Mouse (Mus musculus) spleen, adult 2 months (tissue): ENCODE measurements around the gene Esrrb. TPM values are rescaled to one million over a fixed set of nuclear protein-coding genes. Genes with fewer than 3 reads are reported as not detected.

ENCODE experiments used
- DNase-seq, 2 experiments: peaks; one replicate each; pipeline versions ENCODE4 v3.0.0 to v3.0.0-alpha.2; 2012 to 2021; ENCODE audit warnings: low spot score in 2 of 2, low read depth in 1 of 2
- H3K27ac ChIP-seq: fragments of 200-500 bp; 2 replicates; pipeline ENCODE4 v1.5.1; 2012; ENCODE audit warnings: low read length, inconsistent platforms; ENCODE audit not compliant: insufficient read depth
- H3K27me3 ChIP-seq: fragments of 200-500 bp; 2 replicates; pipeline ENCODE4 v1.6.1; 2012; ENCODE audit warnings: mild to moderate bottlenecking, moderate library complexity, low read length, inconsistent platforms; ENCODE audit not compliant: control insufficient read depth, insufficient read depth
- H3K36me3 ChIP-seq: fragments of 200-500 bp; 2 replicates; pipeline ENCODE4 v1.6.1; 2012; ENCODE audit warnings: mild to moderate bottlenecking, low read length, inconsistent platforms; ENCODE audit not compliant: control insufficient read depth, insufficient read depth
- H3K4me1 ChIP-seq: fragments of 200-500 bp; 2 replicates; pipeline ENCODE4 v1.6.1; 2011; ENCODE audit warnings: inconsistent platforms; ENCODE audit not compliant: control insufficient read depth, insufficient read depth, insufficient read length
- H3K4me3 ChIP-seq: fragments of 200-500 bp; 2 replicates; pipeline ENCODE4 v1.5.1; 2011; ENCODE audit warnings: mild to moderate bottlenecking, inconsistent platforms; ENCODE audit not compliant: insufficient read depth, insufficient read length; ENCODE audit errors: extremely low read depth
- CTCF ChIP-seq: fragments of 200-500 bp; IDR thresholded peaks from 2 replicates; pipeline ENCODE4 v1.5.1; 2011; ENCODE audit warnings: mild to moderate bottlenecking, inconsistent platforms; ENCODE audit not compliant: insufficient read depth, insufficient read length, insufficient replicate concordance; ENCODE audit errors: extremely low read depth
- POLR2A ChIP-seq: fragments of 200-500 bp; IDR thresholded peaks from 2 replicates; pipeline ENCODE4 v1.6.1; 2011; ENCODE audit warnings: low read depth, low read length, inconsistent platforms
- WGBS: fragments of 180-500 bp; shearing (Covaris S2); methylation state at CpG from one replicate; pipeline ENCODE4 v1.1.7; 2018; 5-methylcytosine and 5-hydroxymethylcytosine counted together
- polyA plus RNA-seq: library from polyadenylated mRNA; depleted of rRNA; stranded (reverse); fragments of >200 nt; gene quantifications from 2 replicates; pipeline ENCODE4 v1.2.3, GENCODE M21; 2012

The Esrrb gene
- polyA plus RNA-seq, 1 experiment, result 0.05 TPM

- no peak for DNase-seq
- no peaks in the 10 kb centered on the region for H3K27me3 ChIP-seq
- no peak overlapping the region for H3K4me3 ChIP-seq
- H3K4me1 ChIP-seq, result no peaks in the 10 kb centered on the region
- no peaks in the 10 kb centered on the region for H3K36me3 ChIP-seq
- 23% methylated on average over 18 of the region's 18 CpGs for WGBS
- no peak overlapping the region for H3K27ac ChIP-seq
- no peak for TF ChIP-seq POLR2A
- TF ChIP-seq CTCF, result no peak
These were observed 157.8 kb downstream of the Esrrb start for GRCm38 (mm10) chr12:86518746-86519145.

DNA sequence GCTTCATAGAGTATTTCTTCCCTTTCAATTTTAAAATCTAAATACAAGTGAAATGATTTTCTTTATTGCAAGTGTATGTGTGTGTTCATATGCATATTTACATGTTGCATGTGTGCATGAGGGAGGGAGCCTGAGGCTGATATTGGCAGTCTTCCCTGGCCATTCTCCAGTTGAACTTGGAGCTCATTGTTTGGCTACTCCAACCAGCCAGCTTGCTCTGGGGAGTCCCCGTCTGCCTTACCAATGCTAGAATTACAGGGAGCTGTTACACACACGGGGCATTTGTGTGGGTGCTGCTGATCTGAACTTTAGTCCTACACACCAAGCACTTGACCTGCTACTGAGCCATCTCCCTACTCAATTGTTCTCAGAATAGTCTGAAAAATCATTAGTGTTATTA is 173.4 kb downstream of the Esrrb start:
- Histone ChIP-seq H3K27me3 (no peaks in the 10 kb centered on the region), H3K4me1 (no peaks in the 10 kb centered on the region), H3K27ac (no peak overlapping the region), H3K36me3 (no peaks in the 10 kb centered on the region), H3K4me3 (no peak overlapping the region)
- DNase-seq, result no peak
- 68% methylated on average over 2 of the region's 2 CpGs for WGBS
- no peak for TF ChIP-seq POLR2A
- no peak for TF ChIP-seq CTCF

DNA sequence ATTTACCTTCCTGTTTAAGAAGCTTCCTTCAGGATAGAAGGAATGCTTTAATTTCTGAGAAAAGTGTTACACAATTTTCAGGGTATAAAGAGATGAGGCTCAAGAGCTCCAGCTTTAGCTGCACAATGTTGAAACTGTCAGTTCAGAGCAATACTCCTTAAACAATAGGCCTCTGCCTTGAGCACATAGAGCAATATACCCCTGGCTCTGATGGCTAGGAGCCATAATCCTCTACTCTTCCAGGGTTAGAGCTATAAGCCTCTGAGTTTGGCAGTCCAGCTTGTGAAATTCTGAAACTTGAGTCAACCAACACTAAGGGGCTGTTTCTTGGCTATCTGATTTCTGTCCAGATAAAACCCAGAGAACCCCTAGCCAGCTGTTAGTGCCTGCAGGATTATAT is 176.9 kb downstream of the Esrrb start:
- Histone ChIP-seq H3K27me3 (no peaks in the 10 kb centered on the region), H3K27ac (no peak overlapping the region), H3K36me3 (no peaks in the 10 kb centered on the region), H3K4me3 (no peak overlapping the region), H3K4me1 (no peaks in the 10 kb centered on the region)
- no peak for DNase-seq
- TF ChIP-seq POLR2A, result no peak
- no peak for TF ChIP-seq CTCF

- 64% methylated on average over 4 of the region's 4 CpGs for WGBS
- no peak for TF ChIP-seq CTCF
- no peak for TF ChIP-seq POLR2A
- H3K36me3 ChIP-seq, result no peaks in the 10 kb centered on the region
- no peak for DNase-seq
- H3K4me3 ChIP-seq, result no peak overlapping the region
- no peaks in the 10 kb centered on the region for H3K27me3 ChIP-seq
- H3K4me1 ChIP-seq, result no peaks in the 10 kb centered on the region
- H3K27ac ChIP-seq, result no peak overlapping the region
These were observed 177.8 kb downstream of the Esrrb start for GRCm38 (mm10) chr12:86538711-86539110.

DNA sequence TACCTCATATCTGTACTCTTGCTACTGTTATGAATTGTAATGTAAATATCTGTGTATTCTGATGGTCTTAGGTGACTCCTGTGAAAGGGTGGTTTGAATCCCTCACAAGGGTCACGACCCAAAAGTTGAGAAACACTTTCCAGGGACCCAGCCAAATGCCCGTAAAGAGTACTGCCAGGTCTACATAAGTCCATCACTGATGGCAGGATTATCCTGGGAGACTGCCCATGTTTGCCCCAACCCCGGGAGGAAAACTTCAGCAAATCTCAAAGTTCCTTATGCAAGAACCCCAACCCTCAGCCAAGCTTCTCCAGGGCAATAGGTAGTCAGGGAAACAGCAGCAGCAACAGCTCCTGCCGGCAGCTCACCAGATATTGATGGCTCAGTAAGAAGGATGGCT is 178.6 kb downstream of the Esrrb start:
- no peak overlapping the region for H3K27ac ChIP-seq
- TF ChIP-seq POLR2A, result no peak
- no peak for TF ChIP-seq CTCF
- 68% methylated on average over 4 of the region's 4 CpGs for WGBS
- H3K4me1 ChIP-seq, result no peaks in the 10 kb centered on the region
- H3K27me3 ChIP-seq, result no peaks in the 10 kb centered on the region
- no peak overlapping the region for H3K4me3 ChIP-seq
- H3K36me3 ChIP-seq, result no peaks in the 10 kb centered on the region
- no peak for DNase-seq

DNA sequence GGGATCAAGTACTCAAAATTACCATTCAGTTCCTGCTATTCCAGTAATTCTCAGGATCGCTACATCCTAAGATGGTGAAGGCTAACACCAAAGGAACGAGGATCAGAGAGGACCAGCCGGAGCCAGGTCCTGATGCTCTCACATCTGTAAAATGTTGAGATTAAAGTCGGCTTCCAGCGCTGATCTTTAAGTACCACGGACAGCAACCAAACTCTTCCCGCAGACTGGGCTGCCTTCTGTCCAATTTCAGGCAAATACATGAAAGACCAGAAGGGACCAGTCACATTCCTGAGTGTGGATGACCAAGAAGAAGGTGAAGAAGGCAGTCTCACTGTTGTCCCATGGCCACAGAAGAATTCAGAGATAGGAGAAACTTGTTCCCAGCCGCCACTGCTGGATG is 186.9 kb downstream of the Esrrb start:
- no peak overlapping the region for H3K4me3 ChIP-seq
- no peak for DNase-seq
- no peak for TF ChIP-seq CTCF
- no peak for TF ChIP-seq POLR2A
- H3K27me3 ChIP-seq, result no peaks in the 10 kb centered on the region
- H3K27ac ChIP-seq, result no peak overlapping the region
- WGBS, result 27% methylated on average over 8 of the region's 8 CpGs
- no peaks in the 10 kb centered on the region for H3K36me3 ChIP-seq
- H3K4me1 ChIP-seq, result no peaks in the 10 kb centered on the region

- Histone ChIP-seq H3K27me3 (no peaks in the 10 kb centered on the region), H3K36me3 (no peaks in the 10 kb centered on the region), H3K27ac (no peak overlapping the region), H3K4me1 (no peaks in the 10 kb centered on the region), H3K4me3 (no peak overlapping the region)
- DNase-seq, result no peak
- WGBS, result 66% methylated on average over 10 of the region's 10 CpGs
- TF ChIP-seq CTCF (no peak), POLR2A (no peak)
These were observed 192.1 kb downstream of the Esrrb start for GRCm38 (mm10) chr12:86553037-86553436.
